Mouse (Mus musculus) neural tube, embryonic 14.5 days (tissue): ENCODE results near the gene Cpeb1. TPM values are rescaled to one million over a fixed set of nuclear protein-coding genes. Genes with fewer than 3 reads are reported as not detected.

Experiments used
- ATAC-seq: fragments of 200-750 bp; cut with Nextera tagmentation; 2 replicates; pipeline ENCODE4 v1.8.0; 2017; ENCODE audit warnings: low read depth, mild to moderate bottlenecking, moderate TSS enrichment, moderate library complexity
- H3K27ac ChIP-seq: fragments of 300-500 bp; sonication (generic); 2 replicates; pipeline ENCODE4 v1.5.1; 2014; ENCODE audit warnings: low read depth, mild to moderate bottlenecking, control low read depth, low read length, moderate library complexity, mixed read lengths
- H3K27me3 ChIP-seq: fragments of 300-500 bp; sonication (generic); 2 replicates; pipeline ENCODE4 v1.6.1; 2014; ENCODE audit warnings: low read length; ENCODE audit not compliant: control insufficient read depth, insufficient read depth
- H3K36me3 ChIP-seq: fragments of 300-500 bp; sonication (generic); 2 replicates; pipeline ENCODE4 v1.6.1; 2014; ENCODE audit warnings: low read length, mixed read lengths; ENCODE audit not compliant: control insufficient read depth, insufficient read depth
- H3K4me1 ChIP-seq: fragments of 300-500 bp; sonication (generic); 2 replicates; pipeline ENCODE4 v1.6.1; 2014; ENCODE audit warnings: low read length; ENCODE audit not compliant: control insufficient read depth, insufficient read depth
- H3K4me2 ChIP-seq: fragments of 300-500 bp; sonication (generic); 2 replicates; pipeline ENCODE4 v1.6.1; 2014; ENCODE audit warnings: mild to moderate bottlenecking, low read depth, low read length, control low read depth
- H3K4me3 ChIP-seq: fragments of 300-500 bp; sonication (generic); 2 replicates; pipeline ENCODE4 v1.5.1; 2014; ENCODE audit warnings: low read depth, low read length, control low read depth, mixed read lengths
- H3K9ac ChIP-seq: fragments of 300-500 bp; sonication (generic); replicated peaks from 2 replicates; pipeline ENCODE4 v1.6.1; 2014; ENCODE audit warnings: low read depth, mild to moderate bottlenecking, control low read depth, low read length, mixed read lengths
- H3K9me3 ChIP-seq: fragments of 300-500 bp; sonication (generic); 2 replicates; pipeline ENCODE4 v1.6.1; 2016; ENCODE audit warnings: low read length; ENCODE audit not compliant: control insufficient read depth
- WGBS: fragments of 180-500 bp; shearing (Covaris S2); extraction: QIAGEN DNeasy Blood & Tissue Kit; methylation state at CpG from one replicate; pipeline ENCODE4 v1.1.7; 2014; 5-methylcytosine and 5-hydroxymethylcytosine counted together
- polyA plus RNA-seq: library from polyadenylated mRNA; unstranded; fragments of >200 nt; fragmentation: Nextera tagmentation; extraction: Ambion mirVana; gene quantifications from 2 replicates; pipeline ENCODE4 v1.2.1, GENCODE M21; 2014

Cpeb1 gene
- polyA plus RNA-seq, 1 experiment from 2014 or later: 8.0 TPM

DNA sequence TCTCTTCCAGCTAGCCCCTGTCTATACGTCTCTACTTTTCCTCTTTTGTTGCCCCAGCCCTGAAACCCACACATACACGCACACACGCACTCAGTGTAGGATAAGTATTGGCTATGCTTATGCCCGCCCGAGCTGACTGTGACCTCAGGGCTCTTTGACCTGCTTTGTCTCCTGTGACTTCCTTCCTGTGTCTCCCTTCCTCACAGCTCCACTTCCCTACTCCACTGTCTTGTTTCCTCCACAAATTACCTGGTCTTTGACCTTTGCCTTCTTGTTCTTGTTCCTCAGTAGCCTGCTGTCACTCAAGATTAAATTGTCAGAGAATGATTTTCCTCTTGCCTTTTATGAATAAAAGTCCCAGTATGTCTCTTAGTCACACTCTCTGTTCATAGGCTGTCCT, 151.2 kb downstream of the Cpeb1 start:
- Histone ChIP-seq H3K9me3 (no peaks in the 10 kb centered on the region), H3K9ac (no peak overlapping the region), H3K4me1 (no peaks in the 10 kb centered on the region), H3K27me3 (no peaks in the 10 kb centered on the region), H3K4me3 (no peak overlapping the region), H3K4me2 (no peak overlapping the region), H3K36me3 (no peaks in the 10 kb centered on the region), H3K27ac (no peak overlapping the region)
- 89% methylated on average over 5 of the region's 5 CpGs for WGBS
- no peak for ATAC-seq

DNA sequence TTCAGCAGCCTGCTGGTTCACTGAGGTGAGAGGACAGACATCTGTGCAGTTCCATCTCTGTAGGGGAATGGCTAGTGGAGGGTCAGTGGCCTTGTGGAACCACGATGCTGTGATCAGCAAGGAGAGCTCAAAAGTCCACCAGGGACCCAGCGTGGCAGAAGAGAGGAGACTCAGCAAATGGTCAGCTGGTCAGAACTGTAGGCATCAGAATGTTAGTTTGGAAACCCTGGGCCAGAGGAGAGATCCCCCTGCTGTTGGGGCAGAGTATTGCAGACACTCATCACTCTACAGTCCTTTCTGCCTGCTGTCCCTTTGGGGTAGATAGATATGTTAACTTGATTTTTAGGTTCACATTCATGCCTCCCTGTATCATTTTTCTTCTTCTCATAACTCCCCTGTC, 151.6 kb downstream of the Cpeb1 start:
- Histone ChIP-seq H3K4me2 (no peak overlapping the region), H3K27ac (no peak overlapping the region), H3K4me1 (no peaks in the 10 kb centered on the region), H3K4me3 (no peak overlapping the region), H3K36me3 (no peaks in the 10 kb centered on the region), H3K27me3 (no peaks in the 10 kb centered on the region), H3K9ac (no peak overlapping the region), H3K9me3 (no peaks in the 10 kb centered on the region)
- no peak for ATAC-seq
- 81% methylated on average over 2 of the region's 2 CpGs for WGBS

DNA sequence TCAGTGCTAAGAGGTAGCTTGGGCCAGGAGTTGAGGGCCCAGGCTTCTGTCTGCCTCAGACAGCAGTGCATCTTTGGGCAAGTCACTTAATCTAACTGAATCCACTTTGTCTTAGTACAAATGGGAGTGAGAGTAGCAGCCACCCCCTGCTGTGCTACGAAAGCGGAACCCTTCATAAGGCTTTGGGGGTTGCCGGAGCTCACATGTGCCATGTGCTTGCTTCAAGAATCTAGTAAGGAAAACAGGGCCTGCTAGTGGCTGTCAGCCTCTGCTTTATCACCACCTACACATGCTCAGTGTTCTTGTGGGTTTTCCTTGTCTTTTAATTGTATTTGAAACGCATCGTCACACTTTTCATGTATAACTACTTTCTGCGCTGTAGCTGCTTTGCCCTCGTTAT, 153.9 kb downstream of the Cpeb1 start:
- no peak overlapping the region for H3K4me3 ChIP-seq
- H3K27me3 ChIP-seq: no peaks in the 10 kb centered on the region
- H3K9ac ChIP-seq: no peak overlapping the region
- H3K9me3 ChIP-seq: no peaks in the 10 kb centered on the region
- 49% methylated on average over 7 of the region's 7 CpGs for WGBS
- H3K27ac ChIP-seq: no peak overlapping the region
- no peak overlapping the region for H3K4me2 ChIP-seq
- H3K36me3 ChIP-seq: no peaks in the 10 kb centered on the region
- H3K4me1 ChIP-seq: no peaks in the 10 kb centered on the region
- ATAC-seq: peak; percentile 56; the same call in 1 of the 2 replicates

DNA sequence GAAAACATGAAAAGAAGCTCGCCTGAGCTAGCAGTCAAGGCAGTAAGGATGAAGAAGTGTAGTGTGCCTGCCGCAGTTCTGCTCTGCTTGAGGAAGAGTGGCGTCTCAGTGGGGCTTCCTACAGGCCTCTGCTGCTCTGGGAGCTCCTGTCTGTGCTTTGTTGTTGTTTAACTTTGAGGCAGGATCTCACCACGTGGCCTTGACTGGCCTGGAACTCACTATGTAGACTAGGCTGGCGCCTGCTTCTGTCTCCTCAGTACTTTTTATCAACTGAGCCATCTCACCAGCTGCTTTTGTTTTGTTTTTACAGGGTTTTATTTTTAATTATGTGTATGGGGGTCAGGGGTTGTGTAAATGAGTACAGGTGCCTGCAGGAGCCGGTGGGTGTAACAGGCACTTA, 157.1 kb downstream of the Cpeb1 start:
- H3K4me1 ChIP-seq: no peaks in the 10 kb centered on the region
- no peak for ATAC-seq
- no peaks in the 10 kb centered on the region for H3K27me3 ChIP-seq
- no peak overlapping the region for H3K27ac ChIP-seq
- WGBS: 49% methylated on average over 6 of the region's 6 CpGs
- H3K4me2 ChIP-seq: no peak overlapping the region
- H3K9ac ChIP-seq: no peak overlapping the region
- no peaks in the 10 kb centered on the region for H3K9me3 ChIP-seq
- H3K36me3 ChIP-seq: no peaks in the 10 kb centered on the region
- no peak overlapping the region for H3K4me3 ChIP-seq

Other genes starting within 250 kb of the Cpeb1 start
- gene Pde8a, start 241.9 kb downstream of the Cpeb1 start, polyA plus RNA-seq: 1.8 and 3.3 TPM in 2 replicates
- gene Rps17, start 110.2 kb downstream of the Cpeb1 start, polyA plus RNA-seq: 743 and 749 TPM in 2 replicates
- gene Ap3b2, start 38.5 kb upstream of the Cpeb1 start, polyA plus RNA-seq: 136 and 145 TPM in 2 replicates
- gene BC048679, start 42.8 kb upstream of the Cpeb1 start, polyA plus RNA-seq: not detected in 2 replicates
- gene Fsd2, start 111.5 kb upstream of the Cpeb1 start, polyA plus RNA-seq: 0.14 and 0.15 TPM in 2 replicates
- gene Whamm, start 115.8 kb upstream of the Cpeb1 start, polyA plus RNA-seq: 9.3 and 11.3 TPM in 2 replicates